Mouse (Mus musculus) cortical plate, adult 2 months (tissue): ENCODE measurements around the gene Atf6b. TPM values are rescaled to one million over a fixed set of nuclear protein-coding genes. Genes with fewer than 3 reads are reported as not detected.

ENCODE experiments used
- H3K27ac ChIP-seq: fragments of 200-500 bp; 2 replicates; pipeline ENCODE4 v1.5.1; 2012; ENCODE audit warnings: low read length, control low read depth, inconsistent platforms; ENCODE audit not compliant: insufficient read depth
- H3K4me1 ChIP-seq: fragments of 200-500 bp; 2 replicates; pipeline ENCODE4 v1.6.1; 2011; ENCODE audit warnings: low read length; ENCODE audit not compliant: control insufficient read depth, insufficient read depth
- H3K4me3 ChIP-seq: fragments of 200-500 bp; 2 replicates; pipeline ENCODE4 v1.5.1; 2011; ENCODE audit warnings: mild to moderate bottlenecking, low read length, control low read depth; ENCODE audit not compliant: insufficient read depth
- CTCF ChIP-seq: fragments of 200-500 bp; IDR thresholded peaks from 2 replicates; pipeline ENCODE4 v1.5.1; 2011; ENCODE audit warnings: mild to moderate bottlenecking, control low read depth, low read length; ENCODE audit not compliant: insufficient read depth; ENCODE audit errors: extremely low read depth
- POLR2A ChIP-seq: fragments of 200-500 bp; IDR thresholded peaks from 2 replicates; pipeline ENCODE4 v1.6.1; 2011; ENCODE audit warnings: mild to moderate bottlenecking, low read length, control low read depth; ENCODE audit not compliant: insufficient read depth; ENCODE audit errors: extremely low read depth
- polyA plus RNA-seq: library from polyadenylated mRNA; depleted of rRNA; stranded (reverse); fragments of >200 nt; gene quantifications from 2 replicates; pipeline ENCODE4 v1.2.3, GENCODE M21; 2012; rRNA removed

Atf6b gene
- 59.6 and 64.1 TPM in 2 replicates for polyA plus RNA-seq

- peaks cover 2% of the 10 kb centered on the region for H3K4me1 ChIP-seq
- H3K27ac ChIP-seq = no peak within 1 kb of the TSS
- 0 out of 2 replicates have a peak, but pooled peaks have one; percentile 46 for TF ChIP-seq POLR2A
- no peak for TF ChIP-seq CTCF
Measured at GRCm38 (mm10) chr17:34646906-34647787, at the start of gene Atf6b. Gene Atf6b (plus strand): TSS chr17:34647146.

DNA sequence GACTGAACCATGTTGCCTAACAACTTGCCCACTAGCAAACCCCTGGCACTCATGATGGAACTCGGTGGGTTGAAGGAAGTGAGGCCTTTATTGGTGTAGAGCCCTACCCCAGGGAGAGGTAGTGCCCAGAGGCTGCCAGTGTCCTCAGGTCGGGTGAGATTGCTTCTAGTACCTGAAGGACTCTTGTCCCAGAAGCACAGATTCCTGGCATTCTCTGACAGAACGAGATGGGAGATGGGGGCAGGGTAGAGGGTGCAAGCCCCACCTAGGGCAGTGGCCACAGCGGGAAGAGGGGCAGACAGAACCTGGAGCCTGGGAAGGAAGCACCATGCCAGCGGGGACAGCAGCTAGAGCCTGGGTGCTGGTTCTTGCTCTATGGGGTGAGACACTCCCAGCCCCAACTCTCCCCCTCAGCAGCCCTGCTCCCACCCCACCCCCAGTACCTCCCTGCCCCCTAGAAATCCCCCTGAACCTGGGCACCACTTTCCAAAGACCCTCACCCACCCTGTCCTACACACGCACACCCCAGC, 49.3 kb upstream of the Atf6b start, which contains the start of gene Ager:
Gene Ager, plus strand, starts transcription at position 297 of the 530 bp plus-strand sequence.
- Histone ChIP-seq H3K4me1 (no peaks in the 10 kb centered on the region), H3K27ac (no peak within 1 kb of the TSS), H3K4me3 (no peak within 1 kb of the TSS)
- TF ChIP-seq POLR2A = peak; percentile 31; the same call in 1 of the 2 replicates
- no peak for TF ChIP-seq CTCF

More at GRCm38 (mm10) chr17:34646906-34647787, at the start of gene Atf6b:
- peak within 1 kb of the TSS; percentile 62 for H3K4me3 ChIP-seq

DNA sequence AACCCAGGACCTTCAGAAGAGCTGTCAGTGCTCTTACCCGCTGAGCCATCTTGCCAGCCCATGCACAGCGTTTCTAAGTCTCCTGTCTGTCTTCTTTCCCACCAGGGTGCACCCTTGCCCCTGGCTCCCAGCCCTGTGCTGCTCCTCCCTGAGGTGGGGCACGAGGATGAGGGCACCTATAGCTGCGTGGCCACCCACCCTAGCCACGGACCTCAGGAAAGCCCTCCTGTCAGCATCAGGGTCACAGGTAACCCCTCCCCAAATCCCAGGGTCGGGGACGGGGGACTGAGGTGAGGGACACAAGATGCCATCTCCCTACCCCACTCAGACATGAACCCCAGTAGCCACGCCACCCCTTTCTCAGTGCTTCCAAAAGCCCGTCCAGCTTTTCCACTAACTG, 47.1 kb upstream of the Atf6b start:
- no peak overlapping the region for H3K4me3 ChIP-seq
- TF ChIP-seq POLR2A = no peak
- TF ChIP-seq CTCF = no peak
- no peak overlapping the region for H3K27ac ChIP-seq
- peaks cover 3% of the 10 kb centered on the region for H3K4me1 ChIP-seq

DNA sequence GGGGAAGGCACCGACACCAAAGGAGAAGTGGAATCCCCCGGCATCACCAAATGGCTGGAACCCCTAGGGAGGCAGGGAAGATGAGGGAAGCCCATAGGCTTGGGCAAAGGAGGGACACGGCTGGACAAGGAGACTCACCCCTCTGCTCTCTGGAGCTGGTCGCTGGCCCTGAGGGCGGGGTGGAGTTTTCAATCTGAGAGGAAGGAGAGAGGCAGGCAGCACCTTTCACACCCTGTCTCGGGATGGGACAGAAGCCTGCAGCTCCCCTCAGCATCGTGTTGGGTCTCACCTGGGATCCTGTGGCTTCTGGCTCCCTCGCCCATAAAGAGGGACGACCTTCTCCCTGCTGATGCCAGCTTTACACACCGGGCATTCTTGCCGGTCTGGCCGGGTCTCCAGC, 45.1 kb upstream of the Atf6b start:
- no peak overlapping the region for H3K4me3 ChIP-seq
- TF ChIP-seq POLR2A (no peak), CTCF (no peak)
- peaks cover 5% of the 10 kb centered on the region for H3K4me1 ChIP-seq
- no peak overlapping the region for H3K27ac ChIP-seq

DNA sequence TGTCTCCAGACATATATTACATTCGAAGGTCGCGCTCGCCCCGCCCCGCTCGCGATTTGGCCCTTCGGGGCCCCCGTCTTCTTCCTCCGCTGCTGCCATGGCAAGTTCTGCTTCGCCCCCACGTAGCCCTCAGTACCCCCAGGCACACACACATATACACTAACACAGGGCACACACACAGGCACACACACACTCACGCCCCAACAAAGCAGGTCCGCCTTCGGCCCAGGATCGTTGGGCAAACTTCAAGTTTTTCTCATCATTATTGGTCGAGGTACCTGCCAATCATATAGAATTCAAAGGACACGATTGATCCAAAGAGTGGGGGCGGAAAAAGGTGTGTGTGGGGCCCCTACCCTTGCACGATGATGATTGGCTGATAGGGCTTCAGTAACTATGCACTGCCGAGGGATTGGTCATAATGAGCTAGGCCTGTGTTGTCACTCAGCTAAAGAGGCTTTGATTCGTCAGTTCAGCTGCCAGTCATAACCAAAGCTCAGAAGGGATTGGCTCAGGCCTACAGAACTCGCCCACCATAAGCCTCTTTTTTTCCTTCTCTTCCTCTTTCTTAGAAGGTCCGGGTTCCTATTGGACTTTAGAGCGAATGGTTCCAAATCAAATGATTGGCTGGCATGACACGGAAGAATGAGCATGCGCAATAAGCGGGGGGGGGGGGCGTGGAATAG, 43.4 kb upstream of the Atf6b start, which contains the start of gene Rnf5:
Gene Rnf5, minus strand, starts transcription at position 316 of the 686 bp plus-strand sequence.
- Histone ChIP-seq H3K4me1 (peaks cover 8% of the 10 kb centered on the region), H3K27ac (peak within 1 kb of the TSS; percentile 90), H3K4me3 (peak within 1 kb of the TSS; percentile 69)
- TF ChIP-seq CTCF (no peak), POLR2A (peak; percentile 62; the same call in 1 of the 2 replicates)

DNA sequence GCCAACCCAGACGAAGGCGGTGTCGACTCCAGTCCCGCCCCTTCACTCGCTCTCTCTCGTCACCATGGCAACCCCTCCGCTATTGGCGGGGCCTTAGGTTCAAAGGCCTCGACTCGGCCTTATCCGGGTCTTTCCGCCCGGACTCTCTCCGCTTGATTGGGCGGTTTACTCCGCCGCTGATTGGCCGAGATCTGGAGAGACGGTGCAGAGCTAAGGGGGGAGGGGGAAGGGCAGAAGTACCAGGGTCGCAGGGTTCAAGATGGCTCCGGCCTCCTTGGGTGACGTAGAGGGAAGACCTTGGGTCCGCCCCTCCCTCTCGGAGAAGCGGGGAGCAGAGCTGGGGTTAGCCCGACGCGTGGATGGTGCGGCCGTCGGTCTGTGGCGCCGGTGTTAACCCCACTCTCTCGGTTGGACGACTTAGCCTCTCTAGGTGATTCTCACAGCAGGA, 42.9 kb upstream of the Atf6b start, which contains the start of gene Agpat1:
Gene Agpat1, plus strand, starts transcription at position 202 of the 448 bp plus-strand sequence.
- peak within 1 kb of the TSS; percentile 69 for H3K4me3 ChIP-seq
- H3K4me1 ChIP-seq = peaks cover 9% of the 10 kb centered on the region
- H3K27ac ChIP-seq = peak within 1 kb of the TSS; percentile 90
- TF ChIP-seq CTCF = no peak
- peak; percentile 66; the same call in 1 of the 2 replicates for TF ChIP-seq POLR2A

DNA sequence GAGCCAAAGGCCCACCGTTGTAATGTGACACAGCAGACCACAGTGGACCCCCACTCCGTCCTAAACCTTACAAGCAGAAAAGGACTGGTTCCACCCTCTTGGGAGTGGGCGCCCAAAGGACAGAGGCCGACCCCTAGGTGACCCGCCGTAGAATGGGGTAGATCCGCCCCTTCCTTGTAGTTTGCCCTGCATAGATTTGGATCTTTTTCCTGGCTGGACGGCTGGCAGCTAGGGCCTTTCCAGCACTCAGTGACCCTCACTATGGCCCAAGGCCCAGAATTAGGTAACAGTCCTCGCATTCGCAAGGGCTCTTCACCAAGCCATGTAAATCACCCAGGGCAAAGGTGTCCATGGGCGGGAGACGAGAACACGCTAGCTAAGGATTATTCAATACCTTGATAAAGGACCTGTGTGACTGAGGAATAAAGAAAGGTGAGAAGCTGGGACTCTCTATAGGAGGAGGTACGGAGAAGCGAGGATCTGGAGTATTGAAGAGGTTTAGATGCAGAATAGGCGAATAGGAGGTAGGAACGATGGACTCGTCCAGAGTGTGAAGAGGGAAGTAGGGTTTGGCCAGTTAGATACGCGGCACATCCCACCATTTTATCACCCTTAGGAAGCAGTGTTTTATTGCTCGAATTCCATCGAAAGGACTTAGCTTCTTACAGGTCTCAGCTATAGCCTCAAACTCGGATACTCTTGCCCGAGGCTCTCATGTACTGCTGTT, 42.3 kb upstream of the Atf6b start:
- Histone ChIP-seq H3K27ac (peak overlapping the region; percentile 90), H3K4me1 (peaks cover 9% of the 10 kb centered on the region), H3K4me3 (peak overlapping the region; percentile 61)
- TF ChIP-seq POLR2A (no peak), CTCF (no peak)

DNA sequence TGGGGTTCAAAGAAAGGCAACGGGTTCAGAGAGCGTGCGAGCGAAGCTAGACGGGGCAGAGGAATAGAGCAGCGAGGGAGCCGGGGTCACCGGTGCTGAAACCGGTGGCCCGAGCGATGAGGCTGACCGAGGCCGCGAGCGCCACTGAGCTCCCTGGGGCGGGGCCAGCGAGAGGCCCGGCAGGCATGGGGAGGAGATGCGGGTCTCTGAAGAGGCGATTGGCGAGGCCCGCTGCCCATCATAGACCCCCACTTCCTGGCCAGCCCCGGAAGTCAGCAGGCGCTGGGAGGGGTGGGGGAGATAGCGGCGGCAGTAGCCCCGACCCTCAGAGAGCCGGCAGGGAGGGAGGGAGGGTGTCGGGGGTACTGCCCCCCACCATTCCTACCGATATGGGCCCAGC, 41.3 kb upstream of the Atf6b start:
- peak overlapping the region; percentile 61 for H3K4me3 ChIP-seq
- TF ChIP-seq CTCF (no peak), POLR2A (peak; percentile 77)
- H3K4me1 ChIP-seq = peaks cover 9% of the 10 kb centered on the region
- H3K27ac ChIP-seq = peak overlapping the region; percentile 90
